Mouse (Mus musculus) midbrain, embryonic 10.5 days (tissue): Measurements from ENCODE around the gene Sfxn2. TPM values are rescaled to one million over a fixed set of nuclear protein-coding genes. Genes with fewer than 3 reads are reported as not detected.

Source experiments
- DNase-seq: peaks from one replicate; pipeline ENCODE4 v3.0.0-alpha.2; 2017; ENCODE audit warnings: low spot score
- H3K27ac ChIP-seq: fragments of 300-500 bp; sonication (generic); replicated peaks from 2 replicates; pipeline ENCODE4 v1.5.1; 2016; ENCODE audit warnings: mild to moderate bottlenecking
- H3K27me3 ChIP-seq: fragments of 300-500 bp; sonication (generic); 2 replicates; pipeline ENCODE4 v1.6.1; 2016; ENCODE audit warnings: low read depth, mild to moderate bottlenecking; ENCODE audit not compliant: poor library complexity, severe bottlenecking
- H3K36me3 ChIP-seq: fragments of 300-500 bp; sonication (generic); 2 replicates; pipeline ENCODE4 v1.6.1; 2016; ENCODE audit warnings: mild to moderate bottlenecking, moderate library complexity
- H3K4me1 ChIP-seq: fragments of 300-500 bp; sonication (generic); 2 replicates; pipeline ENCODE4 v1.6.1; 2016
- H3K4me3 ChIP-seq: fragments of 300-500 bp; sonication (generic); 2 replicates; pipeline ENCODE4 v1.5.1; 2016; ENCODE audit warnings: mild to moderate bottlenecking, moderate library complexity
- H3K9me3 ChIP-seq: fragments of 300-500 bp; sonication (generic); replicated peaks from 2 replicates; pipeline ENCODE4 v1.6.1; 2016; ENCODE audit warnings: mild to moderate bottlenecking
- WGBS: fragments of 180-500 bp; shearing (Covaris S2); methylation state at CpG from one replicate; pipeline ENCODE4 v1.1.7; 2016; 5-methylcytosine and 5-hydroxymethylcytosine counted together
- polyA plus RNA-seq: library from polyadenylated mRNA; unstranded; fragments of >200 nt; fragmentation: Nextera tagmentation; extraction: Ambion mirVana; gene quantifications from 2 replicates; pipeline ENCODE4 v1.2.1, GENCODE M21; 2016

The Sfxn2 gene
- polyA plus RNA-seq, 1 experiment from 2014 or later: 18.1 TPM

DNA sequence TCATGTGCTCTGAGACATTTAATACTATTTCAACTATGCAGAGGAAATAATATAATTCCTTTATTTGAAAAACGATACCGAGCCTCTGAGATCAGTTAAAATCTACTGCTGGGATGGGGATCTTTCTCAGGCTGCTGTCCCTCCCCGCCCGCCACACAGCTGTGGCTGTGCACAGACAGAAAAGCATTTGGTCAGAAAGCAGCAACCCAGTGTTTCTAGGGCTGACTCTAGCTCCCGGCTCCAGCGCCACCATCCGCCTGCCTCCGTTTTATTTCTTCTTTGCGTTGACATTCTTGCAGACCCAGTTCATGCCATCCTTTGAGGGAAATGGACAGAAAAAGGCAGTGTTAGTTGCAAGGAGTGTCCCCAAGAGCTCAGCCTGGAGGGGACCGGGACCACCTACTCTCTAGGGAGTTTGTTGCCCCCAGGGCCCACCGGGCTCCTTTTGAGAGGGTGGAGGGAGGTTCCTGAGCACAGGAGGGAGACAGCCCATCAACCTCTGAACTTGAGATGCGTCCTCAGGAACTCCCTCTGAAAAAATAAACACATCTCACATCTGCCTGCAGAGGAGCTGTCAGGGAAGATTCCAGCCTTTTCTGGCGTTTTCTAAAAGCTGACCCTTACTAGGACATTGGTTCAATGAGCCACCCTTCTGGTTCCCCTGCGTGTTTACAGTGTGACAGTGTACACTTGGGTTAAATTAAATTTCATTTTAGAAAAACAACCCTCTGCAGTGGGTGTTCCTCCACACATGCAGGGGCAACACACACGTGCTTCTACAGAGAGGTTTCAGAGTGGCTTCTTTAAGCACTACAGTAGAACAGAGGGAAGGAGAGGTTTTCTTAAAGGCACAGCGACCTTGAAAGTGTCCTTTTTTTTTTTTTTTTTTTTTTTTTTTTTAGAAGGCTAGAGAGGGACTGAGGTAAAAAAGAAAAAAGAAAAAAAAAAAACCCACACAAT is 41.8 kb upstream of the Sfxn2 start:
- H3K27ac ChIP-seq: peak overlapping the region; percentile 95
- H3K4me3 ChIP-seq: peak overlapping the region; percentile 49
- no peaks in the 10 kb centered on the region for H3K27me3 ChIP-seq
- H3K9me3 ChIP-seq: no peaks in the 10 kb centered on the region
- DNase-seq: peak; percentile 48
- peaks cover 91% of the 10 kb centered on the region for H3K4me1 ChIP-seq
- WGBS: 2% methylated on average over 16 of the region's 16 CpGs
- H3K36me3 ChIP-seq: peaks cover 14% of the 10 kb centered on the region

DNA sequence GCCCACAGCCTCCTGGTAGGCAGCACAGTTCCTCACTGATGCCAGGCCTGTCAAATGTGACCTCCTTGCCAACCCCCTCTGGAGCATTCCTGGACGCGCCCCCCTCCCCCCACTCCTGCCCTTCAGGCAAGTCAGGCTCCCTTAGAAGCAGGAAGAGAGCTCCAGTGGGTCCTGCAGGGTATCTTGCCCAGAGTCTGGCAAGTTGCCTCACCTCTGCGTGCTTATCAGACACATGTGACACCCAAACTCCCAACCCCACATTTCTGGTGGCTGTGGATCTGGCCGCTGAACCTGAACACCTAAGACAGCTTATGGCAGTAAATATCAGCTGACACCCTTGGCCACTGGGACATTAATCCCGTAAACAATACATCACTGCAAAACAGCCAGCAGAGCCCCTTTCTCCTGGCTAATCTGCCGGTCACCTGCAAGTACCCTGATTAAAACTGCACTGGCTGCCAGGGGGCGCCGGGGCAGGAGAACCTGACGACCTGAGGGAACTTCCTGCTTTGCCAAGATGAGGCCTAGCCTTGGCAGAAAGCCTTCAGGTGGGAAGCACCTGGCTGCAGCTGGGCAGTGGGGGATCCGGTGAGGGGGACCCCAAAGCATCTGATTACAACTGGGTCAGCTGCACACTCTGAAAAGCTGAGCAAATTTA is 41.0 kb upstream of the Sfxn2 start:
- Histone ChIP-seq H3K36me3 (peaks cover 18% of the 10 kb centered on the region), H3K4me1 (peaks cover 83% of the 10 kb centered on the region), H3K4me3 (peak overlapping the region; percentile 26; the same call in 1 of the 2 replicates), H3K9me3 (no peaks in the 10 kb centered on the region), H3K27ac (peak overlapping the region; percentile 81), H3K27me3 (no peaks in the 10 kb centered on the region)
- DNase-seq: peak; percentile 39
- 8% methylated on average over 10 of the region's 10 CpGs for WGBS

DNA sequence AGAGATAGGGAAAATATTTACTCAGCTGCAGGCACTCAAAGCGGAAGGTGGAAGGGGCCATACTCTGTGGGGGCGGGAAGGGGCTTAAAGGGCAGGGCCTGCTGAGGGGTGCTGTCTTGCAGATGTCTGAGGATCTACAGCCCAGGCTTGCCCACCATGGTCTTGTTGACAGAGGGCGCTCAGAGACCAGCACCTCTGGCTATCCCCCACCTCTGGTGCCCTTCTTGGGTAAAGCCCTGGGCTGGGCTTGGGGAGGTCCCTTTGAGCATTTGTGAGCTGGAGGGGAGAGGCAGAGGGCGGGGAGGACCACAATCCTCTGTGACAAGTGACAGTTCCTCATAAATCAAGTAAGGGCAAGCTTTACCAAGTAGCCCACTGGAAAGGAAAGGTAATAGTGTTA is 40.1 kb upstream of the Sfxn2 start:
- Histone ChIP-seq H3K36me3 (peaks cover 21% of the 10 kb centered on the region), H3K4me3 (no peak overlapping the region), H3K4me1 (peaks cover 74% of the 10 kb centered on the region), H3K27me3 (no peaks in the 10 kb centered on the region), H3K9me3 (no peaks in the 10 kb centered on the region), H3K27ac (peak overlapping the region; percentile 81)
- DNase-seq: no peak
- WGBS: 30% methylated on average over 4 of the region's 4 CpGs

DNA sequence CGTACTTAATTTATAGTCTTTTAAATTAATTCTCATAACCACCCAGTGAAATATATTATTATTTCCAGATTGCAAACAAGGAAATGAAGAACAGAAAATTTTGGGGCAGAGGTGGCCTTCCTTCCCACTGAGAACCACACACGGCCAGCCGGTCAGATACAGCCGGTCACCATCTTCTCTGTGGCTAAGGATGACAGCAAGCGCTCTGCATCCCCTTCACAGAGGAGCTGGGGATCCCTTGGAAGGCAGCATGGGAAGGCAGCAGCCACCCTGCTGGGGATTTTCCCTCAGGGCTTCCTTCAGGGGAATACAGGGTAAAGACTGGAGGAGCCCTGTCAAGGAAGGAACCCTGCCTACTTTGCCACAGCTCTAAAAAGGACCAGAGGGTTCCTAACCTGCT is 39.6 kb upstream of the Sfxn2 start:
- 57% methylated on average over 5 of the region's 5 CpGs for WGBS
- no peaks in the 10 kb centered on the region for H3K9me3 ChIP-seq
- H3K27me3 ChIP-seq: no peaks in the 10 kb centered on the region
- peaks cover 23% of the 10 kb centered on the region for H3K36me3 ChIP-seq
- H3K4me1 ChIP-seq: peaks cover 69% of the 10 kb centered on the region
- DNase-seq: no peak
- no peak overlapping the region for H3K4me3 ChIP-seq
- peak overlapping the region; percentile 81 for H3K27ac ChIP-seq

DNA sequence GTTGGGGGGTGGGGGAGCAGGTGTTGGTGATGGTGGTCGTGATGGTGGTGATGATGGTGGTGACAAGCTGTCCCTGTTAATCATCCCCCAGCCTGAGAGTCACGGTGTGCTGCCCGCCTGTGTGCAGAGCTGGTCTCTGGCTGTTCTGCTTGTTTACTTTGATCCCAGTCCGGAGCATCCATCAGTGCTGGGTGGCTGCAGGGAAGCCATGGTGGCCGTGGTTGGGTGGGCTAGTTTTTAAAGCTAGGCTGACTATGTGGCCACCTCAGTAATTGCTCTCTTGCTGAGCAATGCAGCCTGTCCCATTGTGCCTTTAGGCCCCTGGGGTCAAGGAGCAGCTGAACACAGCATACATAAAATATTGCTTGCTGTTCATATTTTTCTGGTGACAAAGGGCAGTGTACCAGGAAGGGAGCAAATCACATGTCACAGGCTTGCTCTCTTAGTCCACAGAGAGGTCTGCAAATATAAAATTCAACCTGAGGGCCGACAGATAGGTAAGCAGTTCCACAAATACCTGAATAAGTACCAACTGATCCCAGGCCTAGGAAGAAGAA is 38.5 kb upstream of the Sfxn2 start:
- Histone ChIP-seq H3K9me3 (no peaks in the 10 kb centered on the region), H3K4me3 (no peak overlapping the region), H3K27ac (peak overlapping the region; percentile 59), H3K27me3 (no peaks in the 10 kb centered on the region), H3K36me3 (peaks cover 27% of the 10 kb centered on the region), H3K4me1 (peaks cover 58% of the 10 kb centered on the region)
- DNase-seq: no peak
- WGBS: 44% methylated on average over 6 of the region's 6 CpGs

DNA sequence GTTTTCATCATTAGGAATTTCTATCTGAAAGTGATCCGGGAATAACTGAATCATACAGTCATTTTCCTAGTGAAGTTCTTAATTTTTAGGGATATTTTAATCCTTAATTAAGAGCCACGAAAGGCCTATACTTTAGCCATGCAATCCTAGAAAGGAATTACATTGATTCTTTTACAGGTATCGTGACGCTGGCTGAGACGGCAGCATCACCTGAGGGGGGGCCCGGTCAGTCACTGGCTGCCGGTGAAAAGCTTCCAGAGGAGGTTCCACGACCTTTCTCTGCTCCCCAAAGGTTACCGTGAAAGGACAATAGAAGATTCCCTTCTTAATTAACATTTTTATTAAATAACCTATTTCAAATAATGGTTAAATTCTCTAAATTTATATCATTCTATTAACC is 35.8 kb upstream of the Sfxn2 start:
- peaks cover 54% of the 10 kb centered on the region for H3K36me3 ChIP-seq
- H3K27ac ChIP-seq: no peak overlapping the region
- no peak overlapping the region for H3K4me3 ChIP-seq
- H3K9me3 ChIP-seq: no peaks in the 10 kb centered on the region
- no peak for DNase-seq
- H3K27me3 ChIP-seq: no peaks in the 10 kb centered on the region
- 94% methylated on average over 9 of the region's 9 CpGs for WGBS
- peaks cover 31% of the 10 kb centered on the region for H3K4me1 ChIP-seq

DNA sequence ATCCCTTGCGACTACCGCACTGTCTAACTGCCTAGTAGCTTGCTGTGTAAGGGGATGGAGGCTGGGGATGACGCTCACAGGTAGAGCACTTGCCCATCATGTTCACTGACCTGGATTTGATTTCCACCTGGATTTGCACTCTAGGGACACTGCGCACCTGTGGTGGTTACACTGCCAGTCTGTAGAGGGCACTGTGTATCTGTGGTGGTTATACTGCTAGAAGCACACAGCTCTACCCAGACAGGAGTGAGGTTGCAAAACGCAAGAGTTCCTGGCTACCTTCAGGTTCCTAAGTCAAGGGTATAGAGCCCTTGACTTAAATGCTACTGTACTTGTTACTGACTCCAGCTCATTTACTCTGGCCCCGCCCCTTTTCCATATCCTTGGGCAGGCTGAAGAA is 35.0 kb upstream of the Sfxn2 start:
- WGBS: 89% methylated on average over 6 of the region's 6 CpGs
- H3K36me3 ChIP-seq: peaks cover 63% of the 10 kb centered on the region

DNA sequence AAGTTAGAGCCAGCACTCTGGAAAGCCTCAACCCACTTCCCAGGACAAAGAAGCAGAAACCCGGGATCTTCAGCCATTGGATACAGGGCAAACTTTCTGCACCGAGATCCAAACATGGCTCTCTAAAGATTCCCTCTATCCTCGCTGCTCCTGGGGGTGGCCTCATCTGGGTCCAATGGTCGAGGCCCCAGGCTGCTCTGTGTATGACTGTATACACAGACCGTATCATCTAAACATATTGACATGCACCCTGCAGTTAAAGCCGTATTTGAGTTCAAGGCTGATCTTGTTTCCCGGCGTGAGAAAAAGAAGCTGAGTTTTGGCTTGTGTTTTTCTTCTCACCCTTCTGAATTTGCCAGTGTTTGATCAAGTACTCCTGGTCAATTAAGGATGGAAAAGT is 30.4 kb upstream of the Sfxn2 start:
- WGBS: 85% methylated on average over 8 of the region's 8 CpGs
- no peaks in the 10 kb centered on the region for H3K4me1 ChIP-seq
- H3K4me3 ChIP-seq: no peak overlapping the region
- DNase-seq: no peak
- H3K36me3 ChIP-seq: peaks cover 70% of the 10 kb centered on the region
- no peaks in the 10 kb centered on the region for H3K9me3 ChIP-seq
- H3K27me3 ChIP-seq: no peaks in the 10 kb centered on the region
- H3K27ac ChIP-seq: no peak overlapping the region

More for the DNA sequence above, 35.0 kb upstream of the Sfxn2 start:
- peaks cover 22% of the 10 kb centered on the region for H3K4me1 ChIP-seq
- no peak overlapping the region for H3K4me3 ChIP-seq
- no peak for DNase-seq
- no peak overlapping the region for H3K27ac ChIP-seq
- no peaks in the 10 kb centered on the region for H3K27me3 ChIP-seq
- no peaks in the 10 kb centered on the region for H3K9me3 ChIP-seq

DNA sequence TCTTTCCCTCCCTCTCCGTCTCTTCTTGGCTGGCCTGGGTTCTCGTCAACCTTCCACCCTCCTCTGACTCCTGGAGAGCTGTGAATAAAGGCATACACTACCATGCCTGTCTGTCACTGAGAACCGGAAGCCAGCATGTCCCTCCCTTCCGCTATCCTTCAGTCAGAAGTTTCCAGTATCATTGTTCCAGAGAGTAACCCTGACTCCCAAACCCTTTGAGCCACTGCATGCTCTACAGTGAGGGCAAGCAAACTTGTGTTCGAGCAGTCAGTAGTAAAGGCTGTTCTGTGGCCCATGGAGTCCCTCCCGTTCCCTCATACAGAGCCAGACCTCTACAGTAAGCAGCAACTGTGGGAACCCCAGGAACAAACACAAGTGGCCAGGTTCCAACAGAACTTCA is 25.6 kb upstream of the Sfxn2 start:
- whole genome bisulfite sequencing: 81% methylated on average over 6 of the region's 6 CpGs
- H3K9me3 ChIP-seq: no peaks in the 10 kb centered on the region

DNA sequence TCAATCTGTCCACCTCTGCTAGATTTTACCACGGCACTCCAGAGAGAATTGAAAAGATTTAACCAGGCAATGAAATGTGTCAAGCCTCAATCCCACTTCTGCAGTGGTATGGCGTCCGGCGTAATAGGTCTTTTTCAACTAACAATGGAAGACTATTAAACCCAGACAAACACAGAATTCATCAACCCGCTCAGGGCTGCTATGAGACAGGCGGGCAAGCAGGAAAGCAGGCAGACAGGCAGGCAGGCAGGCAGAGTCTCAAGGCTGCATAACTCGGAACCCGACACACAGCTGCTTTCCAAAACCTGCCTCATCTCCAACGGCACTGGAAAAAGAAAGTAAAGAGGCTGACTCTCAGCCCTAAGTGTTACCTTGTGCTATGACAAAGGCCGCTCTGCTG is 25.1 kb upstream of the Sfxn2 start:
- H3K36me3 ChIP-seq: peaks cover 71% of the 10 kb centered on the region
- WGBS: 83% methylated on average over 10 of the region's 10 CpGs
- H3K4me3 ChIP-seq: no peak overlapping the region
- peak overlapping the region; percentile 28; the same call in 1 of the 2 replicates for H3K27ac ChIP-seq
- no peaks in the 10 kb centered on the region for H3K9me3 ChIP-seq
- 0 out of 2 replicates have a peak, but pooled peaks cover 3% of the 10 kb centered on the region for H3K4me1 ChIP-seq
- no peaks in the 10 kb centered on the region for H3K27me3 ChIP-seq
- DNase-seq: no peak

More for the DNA sequence above, 25.6 kb upstream of the Sfxn2 start:
- DNase-seq: no peak
- Histone ChIP-seq H3K36me3 (peaks cover 75% of the 10 kb centered on the region), H3K4me1 (0 out of 2 replicates have a peak, but pooled peaks cover 3% of the 10 kb centered on the region), H3K27ac (no peak overlapping the region), H3K27me3 (no peaks in the 10 kb centered on the region), H3K4me3 (no peak overlapping the region)

DNA sequence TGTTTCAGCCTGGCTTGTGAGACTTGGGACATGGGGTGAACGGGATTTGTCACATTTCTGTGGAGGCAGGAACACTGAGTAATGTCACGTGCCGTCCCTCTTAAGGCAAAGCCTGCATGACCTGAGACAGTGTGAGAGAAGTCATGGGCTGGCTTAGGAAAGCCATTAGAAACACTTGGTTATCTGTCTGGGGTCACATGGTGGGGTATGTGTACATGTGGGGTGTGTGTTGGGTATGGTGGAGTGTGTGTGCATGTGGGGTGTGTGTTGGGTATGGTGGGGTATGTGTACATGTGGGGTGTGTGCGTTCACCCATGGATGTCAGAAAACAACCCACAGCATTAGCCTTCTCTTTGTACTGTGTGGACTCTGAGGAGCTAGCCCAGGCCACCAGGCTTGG is 22.8 kb upstream of the Sfxn2 start:
- 96% methylated on average over 4 of the region's 4 CpGs for WGBS
- peaks cover 78% of the 10 kb centered on the region for H3K36me3 ChIP-seq
- H3K27me3 ChIP-seq: no peaks in the 10 kb centered on the region
- no peak overlapping the region for H3K27ac ChIP-seq
- no peaks in the 10 kb centered on the region for H3K9me3 ChIP-seq
- 0 out of 2 replicates have a peak, but pooled peaks cover 3% of the 10 kb centered on the region for H3K4me1 ChIP-seq
- no peak for DNase-seq
- H3K4me3 ChIP-seq: no peak overlapping the region

DNA sequence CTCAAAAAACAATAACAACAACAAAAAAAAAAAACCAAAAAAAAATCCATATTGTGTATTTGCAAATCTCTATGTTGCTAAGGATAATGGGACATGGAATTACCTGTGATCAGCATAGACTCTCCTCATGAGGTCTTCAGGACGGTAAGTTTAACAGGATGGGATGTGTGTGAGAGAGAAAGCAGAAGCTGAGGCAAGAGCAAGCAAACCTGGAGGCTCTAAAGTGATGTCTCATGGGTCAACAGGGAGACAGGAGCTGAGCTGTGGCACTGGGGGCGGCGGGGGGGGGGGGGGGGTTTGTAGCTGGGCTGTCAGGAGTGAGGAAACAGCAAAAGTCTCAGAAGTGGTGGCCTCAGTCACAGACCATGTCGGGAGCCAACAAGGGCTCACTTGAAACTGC is 20.7 kb upstream of the Sfxn2 start:
- no peak overlapping the region for H3K27ac ChIP-seq
- H3K9me3 ChIP-seq: no peaks in the 10 kb centered on the region
- H3K27me3 ChIP-seq: no peaks in the 10 kb centered on the region
- DNase-seq: no peak
- H3K36me3 ChIP-seq: peaks cover 89% of the 10 kb centered on the region
- 85% methylated on average over 4 of the region's 4 CpGs for WGBS
- 0 out of 2 replicates have a peak, but pooled peaks cover 3% of the 10 kb centered on the region for H3K4me1 ChIP-seq
- H3K4me3 ChIP-seq: no peak overlapping the region
